Mouse (Mus musculus): ENCODE measurements around the gene Ercc5.

DNA sequence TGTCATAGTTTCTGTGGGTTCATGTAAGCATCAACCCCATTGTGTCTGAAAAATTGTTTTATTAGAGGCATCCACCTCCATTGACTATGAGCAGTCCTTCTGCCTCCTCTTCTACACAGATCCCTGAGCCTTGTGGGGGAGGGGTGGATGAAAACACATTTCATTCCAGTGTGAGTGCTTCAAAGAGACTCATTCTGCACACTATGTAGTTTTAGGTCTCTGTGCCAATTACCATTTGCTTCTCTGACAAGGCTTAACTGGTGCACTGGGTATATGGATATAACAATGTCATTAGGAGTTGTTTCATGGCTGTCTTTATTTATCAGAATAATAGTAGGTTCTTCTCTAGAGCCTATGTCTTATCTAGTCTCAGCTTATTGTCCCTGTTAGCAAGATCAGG, 38.9 kb downstream of the Ercc5 start:
- TF ChIP-seq CTCF (IDR thresholded peaks at IDR 0.05; ENCODE audit: extremely low read depth, insufficient read depth, low read length), result no peak
- TF ChIP-seq POLR2A (IDR thresholded peaks at IDR 0.05; ENCODE audit: extremely low read depth, insufficient read depth, low read length), result no peak

All from cortical plate, adult 2 months (tissue).